Mouse (Mus musculus): Measurements from ENCODE around the gene Bricd5. TPM values are rescaled to one million over a fixed set of nuclear protein-coding genes. Genes with fewer than 3 reads are reported as not detected.

Bricd5 gene
- polyA plus RNA-seq, 1 experiment = 2.3 TPM

GRCm38 (mm10) chr17:24475586-24475985 lies 1.9 kb downstream of the Bricd5 start:
- H3K27ac ChIP-seq (ENCODE audit: insufficient read depth, low read length) = no peak overlapping the region
- H3K27me3 ChIP-seq (ENCODE audit: control insufficient read depth, insufficient read depth, low read length) = no peaks in the 10 kb centered on the region
- 85% methylated on average over 6 of the region's 6 CpGs for WGBS
- H3K4me1 ChIP-seq (ENCODE audit: control insufficient read depth, insufficient read depth, low read length) = peaks cover 24% of the 10 kb centered on the region
- DNase-seq = no peak
- no peak overlapping the region for H3K4me3 ChIP-seq (replicated peaks; ENCODE audit: insufficient read depth, low read depth, low read length)
- TF ChIP-seq POLR2A (IDR thresholded peaks at IDR 0.05; ENCODE audit: borderline replicate concordance, insufficient read depth, low read length) = no peak
- no peak for TF ChIP-seq CTCF (IDR thresholded peaks at IDR 0.05; ENCODE audit: borderline replicate concordance, insufficient read depth, low read depth, low read length)

DNA sequence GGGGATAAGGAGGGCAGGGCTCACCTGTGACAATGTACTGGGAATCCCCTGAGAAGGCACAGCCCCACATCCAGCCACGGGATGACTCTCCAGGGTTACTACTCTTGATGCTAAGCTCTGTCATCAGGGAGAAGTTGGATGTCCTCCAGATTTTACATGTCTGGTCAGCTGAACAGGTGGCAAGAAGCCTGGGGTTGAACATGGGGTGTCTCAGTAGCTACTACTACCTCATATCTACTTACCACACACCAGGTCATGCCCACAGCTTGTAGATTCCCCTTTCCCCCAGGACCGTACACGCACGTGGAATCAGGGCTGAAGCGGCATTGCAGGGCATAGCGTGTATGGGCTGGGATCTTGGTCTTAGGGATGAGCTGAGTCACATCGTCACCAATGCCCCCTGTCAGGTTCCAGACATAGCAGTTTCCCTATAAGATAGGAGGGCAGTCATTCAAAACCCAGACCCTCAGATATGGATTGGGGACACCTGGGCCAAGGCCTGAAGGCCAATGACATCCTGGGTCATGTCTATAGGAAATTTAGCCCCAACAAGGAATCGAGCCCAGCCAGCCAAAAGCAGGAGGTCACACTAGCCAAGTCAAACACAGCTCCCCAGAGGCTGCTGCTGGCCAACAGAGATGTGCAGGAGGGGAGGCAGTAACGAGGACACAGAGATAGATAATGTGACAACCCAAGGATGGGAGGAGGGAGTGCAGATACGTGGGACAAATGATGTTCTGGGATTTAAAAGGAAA lies 2.5 kb downstream of the Bricd5 start:
- Histone ChIP-seq H3K4me3 (replicated peaks; ENCODE audit: insufficient read depth, low read depth, low read length) (no peak overlapping the region), H3K4me1 (ENCODE audit: control insufficient read depth, insufficient read depth, low read length) (peaks cover 24% of the 10 kb centered on the region), H3K27me3 (ENCODE audit: control insufficient read depth, insufficient read depth, low read length) (no peaks in the 10 kb centered on the region), H3K27ac (ENCODE audit: insufficient read depth, low read length) (no peak overlapping the region)
- DNase-seq = no peak
- no peak for TF ChIP-seq POLR2A (IDR thresholded peaks at IDR 0.05; ENCODE audit: borderline replicate concordance, insufficient read depth, low read length)
- no peak for TF ChIP-seq CTCF (IDR thresholded peaks at IDR 0.05; ENCODE audit: borderline replicate concordance, insufficient read depth, low read depth, low read length)
- WGBS = 75% methylated on average over 10 of the region's 10 CpGs

DNA sequence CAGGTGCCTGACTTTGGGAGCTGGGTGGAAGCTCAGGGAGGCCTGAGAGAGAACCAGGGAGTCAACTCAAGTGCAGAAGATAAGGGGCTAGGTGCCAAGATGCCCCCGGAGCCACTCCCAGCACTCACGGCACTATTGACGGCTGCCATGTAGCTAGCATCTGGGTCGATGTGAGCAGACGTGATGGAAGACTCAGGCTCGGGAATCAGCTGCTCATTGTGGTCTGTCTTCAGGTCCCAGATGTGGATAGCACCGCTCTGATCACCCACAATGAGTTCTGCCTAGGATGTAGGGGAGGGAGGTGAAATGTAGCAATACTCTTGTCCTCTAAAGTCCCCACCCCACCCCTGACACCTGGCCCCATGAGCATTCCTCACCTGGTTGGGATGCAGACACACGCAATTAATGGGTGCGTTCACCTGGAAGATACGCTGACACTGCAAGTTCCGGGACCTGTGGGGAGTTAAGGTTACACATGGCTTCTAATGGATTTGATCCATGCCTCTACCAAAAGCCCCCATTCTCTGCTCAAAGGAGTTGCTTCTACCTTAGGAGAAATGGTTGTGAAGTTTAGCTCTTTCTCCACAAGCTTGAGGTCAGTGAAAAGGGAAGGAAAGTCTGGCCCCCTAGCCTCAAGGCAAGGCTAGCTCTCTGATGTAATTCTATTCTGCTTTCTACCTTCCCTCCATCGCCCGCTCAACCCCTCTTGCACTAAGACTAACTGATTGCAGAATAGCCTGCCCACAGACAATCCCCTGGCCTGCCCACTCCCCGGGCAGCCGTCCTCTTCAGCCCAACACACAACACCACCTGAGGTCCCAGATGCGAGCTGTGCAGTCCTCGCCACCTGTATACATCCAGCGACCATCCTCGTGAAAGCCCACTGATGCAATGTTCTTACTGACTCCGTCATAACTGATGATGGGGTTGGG lies 3.6 kb downstream of the Bricd5 start:
- no peak for DNase-seq
- WGBS = 82% methylated on average over 20 of the region's 20 CpGs
- Histone ChIP-seq H3K4me1 (ENCODE audit: control insufficient read depth, insufficient read depth, low read length) (peaks cover 20% of the 10 kb centered on the region), H3K27ac (ENCODE audit: insufficient read depth, low read length) (peak overlapping the region; percentile 73; the same call in 1 of the 2 replicates), H3K4me3 (replicated peaks; ENCODE audit: insufficient read depth, low read depth, low read length) (peak overlapping the region; percentile 89), H3K27me3 (ENCODE audit: control insufficient read depth, insufficient read depth, low read length) (no peaks in the 10 kb centered on the region)
- TF ChIP-seq POLR2A (IDR thresholded peaks at IDR 0.05; ENCODE audit: borderline replicate concordance, insufficient read depth, low read length) = no peak
- no peak for TF ChIP-seq CTCF (IDR thresholded peaks at IDR 0.05; ENCODE audit: borderline replicate concordance, insufficient read depth, low read depth, low read length)

GRCm38 (mm10) chr17:24477985-24478600 lies 4.4 kb downstream of the Bricd5 start:
- no peak for TF ChIP-seq POLR2A (IDR thresholded peaks at IDR 0.05; ENCODE audit: borderline replicate concordance, insufficient read depth, low read length)
- no peak; the same call in 1 of the 2 replicates for TF ChIP-seq CTCF (IDR thresholded peaks at IDR 0.05; ENCODE audit: borderline replicate concordance, insufficient read depth, low read depth, low read length)
- peak overlapping the region; percentile 89 for H3K4me3 ChIP-seq (replicated peaks; ENCODE audit: insufficient read depth, low read depth, low read length)
- H3K4me1 ChIP-seq (ENCODE audit: control insufficient read depth, insufficient read depth, low read length) = peaks cover 14% of the 10 kb centered on the region
- 22% methylated on average over 11 of the region's 11 CpGs for WGBS
- no peaks in the 10 kb centered on the region for H3K27me3 ChIP-seq (ENCODE audit: control insufficient read depth, insufficient read depth, low read length)
- peak; percentile 52 to 58 for DNase-seq
- H3K27ac ChIP-seq (ENCODE audit: insufficient read depth, low read length) = peak overlapping the region; percentile 73

DNA sequence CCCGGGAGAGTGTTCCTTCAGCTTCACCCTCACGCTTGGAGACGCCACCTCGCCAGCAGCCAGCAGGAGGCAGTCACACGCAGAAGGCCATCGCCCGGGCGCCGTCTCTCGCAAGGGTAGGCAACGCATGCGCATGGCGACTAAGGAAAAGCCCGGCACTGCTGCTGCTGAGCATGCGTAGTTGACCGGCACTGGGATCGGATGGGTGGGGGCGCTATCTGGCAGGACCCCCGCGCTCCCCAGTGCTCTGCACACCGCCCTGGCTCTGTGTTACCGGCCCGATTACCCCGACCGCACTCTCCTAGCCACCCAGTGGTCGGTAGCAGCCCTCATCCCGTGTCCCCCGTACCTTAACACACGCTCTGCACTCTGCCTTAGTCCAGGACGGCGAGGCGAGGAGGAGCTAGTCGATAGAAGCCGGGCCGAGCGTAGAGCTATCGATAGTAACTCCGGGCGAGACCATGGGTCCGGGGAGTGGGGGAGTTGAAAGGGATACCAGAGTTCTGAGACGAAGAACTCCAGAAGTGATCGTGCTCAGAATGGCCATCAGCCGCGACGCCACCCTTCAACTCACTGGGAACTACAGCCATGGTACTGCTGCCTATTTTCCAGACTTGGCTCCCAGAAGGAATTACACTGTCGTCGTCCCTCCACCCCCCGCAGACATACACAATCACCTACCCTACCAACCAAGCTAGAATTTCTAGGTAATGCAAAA lies 5.1 kb downstream of the Bricd5 start, which contains the start of gene Mlst8:
Gene Mlst8 (minus strand): TSS at position 416 of the 718 bp plus-strand sequence.
- Histone ChIP-seq H3K27me3 (ENCODE audit: control insufficient read depth, insufficient read depth, low read length) (no peaks in the 10 kb centered on the region), H3K4me1 (ENCODE audit: control insufficient read depth, insufficient read depth, low read length) (peaks cover 14% of the 10 kb centered on the region), H3K27ac (ENCODE audit: insufficient read depth, low read length) (peak within 1 kb of the TSS; percentile 94), H3K4me3 (replicated peaks; ENCODE audit: insufficient read depth, low read depth, low read length) (peak within 1 kb of the TSS; percentile 89)
- DNase-seq = peak; percentile 97 to 100
- TF ChIP-seq POLR2A (IDR thresholded peaks at IDR 0.05; ENCODE audit: borderline replicate concordance, insufficient read depth, low read length) (peak; percentile 96), CTCF (IDR thresholded peaks at IDR 0.05; ENCODE audit: borderline replicate concordance, insufficient read depth, low read depth, low read length) (peak; percentile 84)
- under 1% methylated on average over 48 of the region's 48 CpGs for WGBS

DNA sequence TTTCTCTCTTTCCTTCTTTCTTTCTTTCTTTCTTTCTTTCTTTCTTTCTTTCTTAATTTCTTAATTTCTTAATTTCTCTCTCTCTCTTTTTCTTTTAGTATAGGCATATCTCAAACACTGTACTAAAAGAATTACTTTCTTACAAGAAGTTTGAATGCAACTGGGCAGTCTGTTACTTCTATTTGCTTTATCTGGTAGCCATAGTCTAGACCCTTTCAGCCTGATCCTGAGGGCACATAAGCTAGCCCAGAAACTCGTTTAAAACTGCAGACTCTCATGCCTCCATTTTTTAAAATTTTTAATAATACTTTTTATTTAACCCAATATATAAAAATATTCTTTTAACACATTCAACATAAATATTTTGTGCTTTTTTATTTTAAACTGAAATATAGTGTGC lies 5.7 kb downstream of the Bricd5 start:
- Histone ChIP-seq H3K27ac (ENCODE audit: insufficient read depth, low read length) (no peak overlapping the region), H3K27me3 (ENCODE audit: control insufficient read depth, insufficient read depth, low read length) (no peaks in the 10 kb centered on the region), H3K4me3 (replicated peaks; ENCODE audit: insufficient read depth, low read depth, low read length) (peak overlapping the region; percentile 89), H3K4me1 (ENCODE audit: control insufficient read depth, insufficient read depth, low read length) (peaks cover 14% of the 10 kb centered on the region)
- DNase-seq = no peak
- 7% methylated on average over 1 of the region's 1 CpGs for WGBS
- TF ChIP-seq POLR2A (IDR thresholded peaks at IDR 0.05; ENCODE audit: borderline replicate concordance, insufficient read depth, low read length) = no peak
- TF ChIP-seq CTCF (IDR thresholded peaks at IDR 0.05; ENCODE audit: borderline replicate concordance, insufficient read depth, low read depth, low read length) = no peak

Measured in cerebellum, adult 2 months (tissue).